Mouse (Mus musculus): ENCODE results near the gene Usp20. TPM values are rescaled to one million over a fixed set of nuclear protein-coding genes. Genes with fewer than 3 reads are reported as not detected.

The Usp20 gene
- total RNA-seq, 2 experiments from 2014 or later = 5.0 TPM; not detected in 1

DNA sequence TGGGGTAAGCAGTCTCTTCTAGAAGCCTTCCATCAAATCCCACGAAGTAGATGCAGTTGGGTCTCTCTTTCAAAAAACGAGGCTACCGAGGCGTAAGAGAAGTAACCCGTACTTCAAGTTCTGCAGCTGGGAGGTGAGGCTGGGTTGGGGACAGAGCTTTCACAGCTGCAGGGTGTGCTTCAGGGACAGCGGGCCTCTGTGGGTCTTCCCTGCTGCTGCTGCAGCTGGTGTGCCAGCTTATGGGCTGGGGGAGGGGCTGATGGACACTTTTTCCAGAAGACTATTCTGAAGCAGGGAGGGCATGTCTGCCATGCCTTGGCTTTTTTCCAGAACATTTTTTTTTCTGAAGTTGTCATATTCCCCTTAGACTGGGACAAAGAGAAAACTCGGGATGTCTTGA, 945 bp downstream of the Usp20 start:
- ATAC-seq (replicated peaks; ENCODE audit: low FRiP score, poor library complexity, severe bottlenecking) = no peak

GRCm38 (mm10) chr2:30985111-30986020, 3.3 kb downstream of the Usp20 start:
- no peak for ATAC-seq (replicated peaks; ENCODE audit: low FRiP score, poor library complexity, severe bottlenecking)

DNA sequence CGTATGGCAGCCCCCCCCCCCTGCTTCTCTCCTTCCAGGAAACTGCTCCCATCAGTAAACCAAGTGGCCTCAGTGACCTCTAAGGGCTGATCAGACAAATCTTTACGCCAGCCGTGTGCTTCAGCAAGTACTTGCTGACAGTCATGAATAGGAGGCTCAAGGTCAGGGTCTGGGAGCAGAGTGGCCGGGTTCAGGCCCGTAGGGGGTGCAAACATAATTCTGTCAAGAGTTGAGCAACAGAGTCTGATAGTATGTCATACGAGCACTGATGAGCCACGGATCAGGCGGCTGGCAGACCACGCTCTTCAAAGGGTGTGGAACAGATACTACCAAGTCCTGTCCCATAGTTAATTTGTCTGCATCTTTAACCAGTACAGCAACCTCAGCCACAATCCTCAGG, 8.1 kb downstream of the Usp20 start:
- ATAC-seq (replicated peaks; ENCODE audit: low FRiP score, poor library complexity, severe bottlenecking) = no peak

DNA sequence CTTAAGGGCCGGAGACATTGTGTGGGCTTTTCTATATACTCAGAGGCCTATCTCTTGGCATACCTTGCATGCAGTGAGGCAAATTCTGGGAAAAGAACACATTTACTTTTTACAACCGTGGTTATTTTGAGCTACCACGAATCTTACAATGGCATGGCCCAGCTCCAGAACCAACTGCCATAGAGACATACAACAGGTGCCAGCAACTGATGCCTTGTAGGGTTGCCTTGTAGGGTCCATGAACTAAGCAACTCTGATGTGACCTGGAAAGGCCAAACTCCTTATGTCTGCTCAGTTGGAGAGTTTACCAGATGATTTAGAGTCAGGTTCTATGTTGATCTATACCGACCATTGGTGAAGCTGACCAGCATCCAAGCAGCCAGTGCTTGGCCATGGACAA, 12.8 kb downstream of the Usp20 start:
- no peak for ATAC-seq (replicated peaks; ENCODE audit: low FRiP score, poor library complexity, severe bottlenecking)

- ATAC-seq (replicated peaks; ENCODE audit: low FRiP score, poor library complexity, severe bottlenecking) = no peak
Observed at GRCm38 (mm10) chr2:30995432-30995996, 13.4 kb downstream of the Usp20 start.

- ATAC-seq (replicated peaks; ENCODE audit: low FRiP score, poor library complexity, severe bottlenecking) = no peak
Observed at GRCm38 (mm10) chr2:30998443-30999260, 16.6 kb downstream of the Usp20 start.

DNA sequence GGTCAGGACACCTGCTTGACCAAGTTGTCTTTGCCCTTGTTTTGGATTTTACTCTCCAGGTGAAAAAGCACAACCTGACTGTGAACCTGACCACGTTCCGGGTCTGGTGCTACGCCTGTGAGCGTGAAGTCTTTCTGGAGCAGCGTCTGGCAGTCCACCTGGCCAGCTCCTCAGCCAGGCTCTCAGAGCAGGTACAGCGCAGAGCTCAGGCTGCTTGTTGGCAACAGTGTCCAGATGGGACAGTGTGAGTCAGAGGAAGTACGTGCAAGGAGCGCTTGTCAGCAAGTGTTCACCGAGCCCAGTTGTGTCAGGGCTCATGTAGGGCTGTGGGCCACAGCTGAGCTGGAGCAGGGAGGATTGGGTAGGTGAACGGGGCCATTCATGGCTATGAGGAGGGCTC, 20.8 kb downstream of the Usp20 start:
- no peak for ATAC-seq (replicated peaks; ENCODE audit: low FRiP score, poor library complexity, severe bottlenecking)

DNA sequence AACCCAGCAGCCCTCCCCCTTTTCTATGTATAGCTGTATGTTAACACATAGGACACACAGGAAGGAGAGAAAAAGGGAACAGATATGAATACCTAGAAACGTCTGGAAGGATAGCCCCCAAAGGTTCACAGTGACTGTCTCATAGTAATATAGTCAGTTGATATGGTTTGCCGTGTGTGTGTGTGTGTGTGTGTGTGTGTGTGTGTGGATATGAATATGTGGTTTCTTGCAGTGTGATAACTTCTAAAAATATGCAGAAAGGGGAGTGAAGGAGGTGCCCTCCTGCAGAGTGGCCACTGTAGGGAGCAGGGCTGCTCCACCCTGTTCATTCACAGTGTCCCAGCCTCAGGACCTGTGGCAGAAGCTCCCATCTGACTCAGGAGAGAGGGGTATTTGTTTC, 23.4 kb downstream of the Usp20 start:
- ATAC-seq (replicated peaks; ENCODE audit: low FRiP score, poor library complexity, severe bottlenecking) = peak; percentile 52; the same call in 1 of the 2 replicates

DNA sequence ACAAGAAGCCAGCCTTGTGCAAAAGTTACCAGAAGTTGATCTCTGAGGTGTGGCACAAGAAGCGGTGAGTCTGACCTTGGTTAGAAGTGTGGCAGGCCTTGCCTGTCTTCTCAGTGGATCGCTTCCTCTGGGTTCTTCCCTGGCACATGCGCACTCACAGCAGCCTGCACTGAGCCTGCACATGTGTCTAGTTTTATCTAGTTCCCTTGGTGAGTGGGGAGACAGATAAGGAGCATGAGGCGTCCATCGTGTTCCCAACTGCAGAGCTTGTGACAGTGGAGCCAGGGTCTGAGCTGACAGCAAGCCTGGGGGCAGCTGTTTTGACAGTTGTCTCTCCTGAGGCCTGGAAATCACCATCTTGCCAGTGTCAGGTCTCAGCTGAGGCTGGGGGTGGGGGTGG, 24.4 kb downstream of the Usp20 start:
- ATAC-seq (replicated peaks; ENCODE audit: low FRiP score, poor library complexity, severe bottlenecking) = peak; percentile 87

- no peak for ATAC-seq (replicated peaks; ENCODE audit: low FRiP score, poor library complexity, severe bottlenecking)
Observed at GRCm38 (mm10) chr2:31007208-31007607, 25.1 kb downstream of the Usp20 start.

- ATAC-seq (replicated peaks; ENCODE audit: low FRiP score, poor library complexity, severe bottlenecking) = no peak
Observed at GRCm38 (mm10) chr2:31013371-31014120, 31.5 kb downstream of the Usp20 start.

GRCm38 (mm10) chr2:31017625-31018317, 35.7 kb downstream of the Usp20 start:
- no peak for ATAC-seq (replicated peaks; ENCODE audit: low FRiP score, poor library complexity, severe bottlenecking)

GRCm38 (mm10) chr2:31018519-31018918, 36.4 kb downstream of the Usp20 start:
- no peak for ATAC-seq (replicated peaks; ENCODE audit: low FRiP score, poor library complexity, severe bottlenecking)

DNA sequence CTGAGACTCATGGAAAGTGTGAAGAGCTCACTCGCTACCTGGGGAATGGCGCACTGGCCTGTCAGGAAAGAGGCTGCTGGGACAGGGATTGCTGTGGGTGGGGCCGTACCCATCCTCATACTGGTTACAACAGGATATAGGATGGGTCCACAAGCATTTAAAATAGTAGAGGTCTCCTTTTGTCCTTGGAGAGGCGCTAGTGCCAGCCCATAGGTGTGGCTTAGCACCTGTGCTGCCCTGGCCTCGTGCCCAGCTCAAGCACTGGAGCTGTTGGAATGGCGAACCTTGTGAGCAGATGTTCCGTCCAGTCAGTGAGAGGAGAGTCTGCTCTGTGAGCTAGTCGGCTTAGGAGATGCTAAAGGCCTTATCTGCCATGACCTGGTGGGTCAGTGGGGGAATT, 36.9 kb downstream of the Usp20 start:
- no peak for ATAC-seq (replicated peaks; ENCODE audit: low FRiP score, poor library complexity, severe bottlenecking)

- ATAC-seq (replicated peaks; ENCODE audit: low FRiP score, poor library complexity, severe bottlenecking) = no peak
Observed at GRCm38 (mm10) chr2:31020202-31020601, 38.1 kb downstream of the Usp20 start.

DNA sequence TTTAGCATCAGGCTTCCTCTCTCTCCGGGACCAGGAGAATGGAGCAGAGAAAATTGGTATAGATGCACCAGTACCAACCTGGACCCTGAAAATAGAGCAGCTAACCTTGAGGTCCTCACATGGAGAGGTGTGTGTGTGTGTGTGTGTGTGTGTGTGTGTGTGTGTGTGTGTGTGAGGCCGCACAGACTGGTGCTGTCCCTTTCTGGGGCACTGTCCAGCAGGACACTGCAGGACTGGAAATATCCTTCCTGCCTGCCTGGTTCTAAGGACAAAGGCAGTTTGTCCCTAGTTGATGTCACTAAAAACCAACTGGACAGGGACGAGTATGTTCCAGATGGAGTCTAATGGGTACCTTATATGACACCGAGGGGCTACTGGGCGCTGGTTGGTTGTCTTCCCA, 41.9 kb downstream of the Usp20 start:
- ATAC-seq (replicated peaks; ENCODE audit: low FRiP score, poor library complexity, severe bottlenecking) = no peak

DNA sequence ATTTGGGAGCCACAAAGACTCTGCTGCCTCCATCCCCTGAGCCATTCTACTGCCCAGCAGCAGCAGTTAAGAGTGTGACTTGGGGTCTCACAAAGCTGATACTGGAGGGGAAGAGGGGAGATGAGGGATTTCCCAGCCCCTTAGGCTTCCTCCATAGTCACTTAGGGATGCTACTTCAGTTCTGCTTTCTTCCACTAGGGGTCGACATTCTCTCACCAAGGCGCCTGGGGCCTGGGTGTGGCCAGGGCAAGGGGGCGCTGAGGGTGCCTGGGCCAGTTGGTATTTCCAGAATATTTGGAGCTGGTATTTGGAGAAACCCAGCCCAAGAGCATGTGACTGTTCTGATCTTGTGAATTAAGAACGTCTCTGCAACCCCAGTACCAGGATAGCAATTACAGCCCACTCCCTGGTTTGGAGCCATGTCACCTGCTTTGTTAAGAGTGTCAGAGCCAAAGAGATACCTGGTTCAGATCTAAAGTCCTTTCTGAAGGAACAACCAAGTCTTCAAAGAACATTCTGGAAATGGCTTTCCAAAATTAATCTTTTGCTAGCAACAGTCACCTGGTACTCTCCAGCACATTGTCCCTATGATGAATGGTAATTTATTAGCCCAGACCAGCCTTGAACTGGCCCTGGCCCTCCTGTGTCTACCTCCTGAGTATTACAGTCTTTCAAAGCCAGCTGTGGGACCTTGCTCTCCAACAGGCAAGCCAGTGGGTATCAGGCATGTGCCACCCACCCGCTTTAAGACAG, 42.7 kb downstream of the Usp20 start:
- ATAC-seq (replicated peaks; ENCODE audit: low FRiP score, poor library complexity, severe bottlenecking) = peak; percentile 61; the same call in 1 of the 2 replicates

DNA sequence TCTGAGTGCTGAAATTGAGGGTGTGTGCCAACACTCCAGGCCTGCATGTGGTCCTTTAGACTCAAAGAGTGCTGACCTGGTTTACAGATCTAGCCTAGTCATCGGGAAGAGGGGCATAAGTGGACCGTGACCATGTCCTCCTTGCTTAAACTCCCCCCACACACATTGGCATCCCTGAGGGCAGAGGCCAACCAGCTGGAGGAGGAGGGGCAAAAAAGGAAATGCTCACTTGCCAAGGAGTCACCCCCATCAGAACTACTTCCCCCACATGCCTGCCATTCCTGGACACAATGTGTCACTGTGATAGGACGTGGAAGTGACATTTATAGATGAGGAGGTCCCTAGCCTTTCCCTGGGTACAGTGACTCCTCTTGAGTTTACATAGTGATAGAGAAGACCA, 43.4 kb downstream of the Usp20 start:
- ATAC-seq (replicated peaks; ENCODE audit: low FRiP score, poor library complexity, severe bottlenecking) = no peak

DNA sequence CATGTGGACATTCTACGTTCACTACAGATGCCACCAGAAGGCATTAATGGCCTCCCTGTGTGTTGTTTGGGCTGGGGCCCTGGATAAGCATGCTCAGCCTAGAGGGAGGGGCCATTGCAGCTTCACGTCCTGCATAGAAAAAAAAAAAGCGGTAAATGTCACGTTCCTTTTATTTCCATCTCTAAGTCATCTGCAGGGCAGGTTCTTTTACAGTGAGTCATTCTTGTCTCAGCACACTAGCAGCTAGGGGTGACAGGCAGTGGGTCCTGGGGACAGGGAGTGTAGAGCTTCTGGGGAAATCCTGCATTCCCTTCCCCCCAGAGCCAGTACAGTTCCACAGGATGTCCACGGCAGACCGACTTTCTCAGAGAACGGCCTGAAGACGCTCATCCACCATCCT, 44.6 kb downstream of the Usp20 start:
- ATAC-seq (replicated peaks; ENCODE audit: low FRiP score, poor library complexity, severe bottlenecking) = no peak
